Mouse (Mus musculus): ENCODE results near the gene Polq.
"Not testable (repeated sequence)": the region's sequence is repeated elsewhere in the genome, so short reads cannot be mapped to it uniquely, and the experiment has no call there.

Gene Polq

DNA sequence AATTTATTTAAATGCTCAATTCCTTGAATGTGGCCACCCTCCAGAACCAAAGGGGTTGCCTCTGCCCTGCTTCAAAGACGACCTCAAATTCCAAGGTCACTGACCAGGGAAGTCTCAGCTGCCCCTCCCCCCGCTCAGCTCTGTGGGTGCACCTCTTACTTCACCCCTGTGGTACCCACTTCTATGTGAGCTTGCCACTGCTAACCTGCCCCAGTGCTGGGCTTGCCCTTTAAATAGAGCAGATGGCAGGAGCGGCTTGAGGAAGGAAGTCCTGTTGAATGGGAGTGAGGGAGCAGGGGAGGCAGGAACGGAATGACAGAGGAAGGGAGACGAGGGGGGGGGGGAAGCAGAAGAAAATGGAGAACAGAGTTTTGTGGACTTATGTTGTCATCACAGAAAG is 97.2 kb downstream of the Polq start:
- DNase-seq (ENCODE audit: low spot score), result no peak

DNA sequence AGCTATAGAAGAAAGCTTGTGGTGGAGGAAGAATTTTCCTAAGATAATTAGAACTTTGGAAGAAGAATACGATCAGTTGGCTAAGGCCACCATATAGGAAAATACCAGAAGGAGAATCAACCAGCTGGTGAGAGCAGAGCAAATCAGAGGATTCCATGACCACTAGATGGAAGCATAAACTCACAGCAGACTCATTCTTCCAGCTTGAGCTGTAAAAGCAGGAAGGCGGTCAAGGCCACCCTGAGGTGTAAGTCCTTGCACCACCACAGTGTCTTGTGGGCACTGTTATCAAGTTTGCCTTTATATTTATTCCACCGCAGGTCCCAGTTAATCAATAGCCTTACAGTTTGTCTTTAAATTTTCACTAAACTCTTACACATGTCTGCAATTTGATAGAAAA is 97.7 kb downstream of the Polq start:
- DNase-seq (ENCODE audit: low spot score), result no peak

DNA sequence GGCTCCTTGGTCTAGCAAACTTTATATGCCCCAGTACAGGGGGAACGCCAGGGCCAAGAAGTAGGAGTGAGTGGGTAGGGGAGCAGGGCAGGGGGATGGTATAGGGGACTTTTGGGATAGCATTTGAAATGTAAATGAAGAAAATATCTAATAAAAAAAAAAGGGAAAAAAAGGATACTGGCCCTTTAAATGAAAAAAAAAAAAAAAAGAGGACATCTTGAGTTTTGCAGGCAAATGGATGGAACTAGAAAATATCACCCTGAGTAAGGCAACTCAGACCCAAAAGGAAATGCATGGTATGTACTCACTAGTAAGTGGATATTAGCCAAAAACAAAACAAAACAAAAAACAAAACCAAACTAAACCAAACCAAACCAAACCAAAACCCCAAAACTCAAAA is 113.6 kb downstream of the Polq start:
- not testable (repeated sequence) for DNase-seq (ENCODE audit: low spot score)
